Mouse (Mus musculus) heart, embryonic 14.5 days (tissue): ENCODE measurements around the gene Slc4a2. TPM values are rescaled to one million over a fixed set of nuclear protein-coding genes. Genes with fewer than 3 reads are reported as not detected.

Experiments
- ATAC-seq: fragments of 200-750 bp; cut with Nextera tagmentation; 2 replicates; pipeline ENCODE4 v1.8.0; 2017; ENCODE audit warnings: low read depth, moderate TSS enrichment; ENCODE audit not compliant: insufficient number of reproducible peaks, insufficient read depth, low FRiP score
- H3K27ac ChIP-seq, 2 experiments: fragments of 200-500 bp in 1 of 2; fragments of 300-500 bp in 1 of 2; sonication (generic) in 1 of 2; replicated peaks in 1 of 2; 2 replicates each; pipeline ENCODE4 v1.5.1; 2012 to 2014; ENCODE audit warnings: low read depth in 2 of 2, low read length in 2 of 2, control low read depth in 1 of 2, mild to moderate bottlenecking in 1 of 2, mixed read lengths in 1 of 2; ENCODE audit not compliant: control insufficient read depth in 1 of 2, insufficient read depth in 1 of 2
- H3K27me3 ChIP-seq: fragments of 300-500 bp; sonication (generic); 2 replicates; pipeline ENCODE4 v1.6.1; 2014; ENCODE audit warnings: mild to moderate bottlenecking, low read length, control low read depth; ENCODE audit not compliant: control insufficient read depth, insufficient read depth
- H3K36me3 ChIP-seq: fragments of 300-500 bp; sonication (generic); 2 replicates; pipeline ENCODE4 v1.6.1; 2014; ENCODE audit warnings: mild to moderate bottlenecking, control low read depth, low read length, mixed read lengths; ENCODE audit not compliant: control insufficient read depth, insufficient read depth
- H3K4me1 ChIP-seq, 2 experiments: fragments of 200-500 bp in 1 of 2; fragments of 300-500 bp in 1 of 2; sonication (generic) in 1 of 2; 2 replicates each; pipeline ENCODE4 v1.6.1; 2012 to 2014; ENCODE audit warnings: low read length in 2 of 2, control low read depth in 1 of 2, mixed read lengths in 1 of 2; ENCODE audit not compliant: control insufficient read depth in 2 of 2, insufficient read depth in 2 of 2
- H3K4me2 ChIP-seq: fragments of 300-500 bp; sonication (generic); 2 replicates; pipeline ENCODE4 v1.6.1; 2014; ENCODE audit warnings: mild to moderate bottlenecking, low read length
- H3K4me3 ChIP-seq, 2 experiments: fragments of 200-500 bp in 1 of 2; fragments of 300-500 bp in 1 of 2; sonication (generic) in 1 of 2; 2 replicates each; pipeline ENCODE4 v1.5.1; 2012 to 2014; ENCODE audit warnings: low read length in 2 of 2, mild to moderate bottlenecking in 2 of 2, control low read depth in 1 of 2, low read depth in 1 of 2, moderate library complexity in 1 of 2; ENCODE audit not compliant: control insufficient read depth in 1 of 2, insufficient read depth in 1 of 2
- H3K9ac ChIP-seq: fragments of 300-500 bp; sonication (generic); 2 replicates; pipeline ENCODE4 v1.6.1; 2014; ENCODE audit warnings: mild to moderate bottlenecking, low read length
- H3K9me3 ChIP-seq: fragments of 300-500 bp; sonication (generic); 2 replicates; pipeline ENCODE4 v1.6.1; 2016; ENCODE audit warnings: low read length, control low read depth; ENCODE audit not compliant: control insufficient read depth
- WGBS: fragments of 180-500 bp; shearing (Covaris S2); extraction: QIAGEN DNeasy Blood & Tissue Kit; methylation state at CpG from one replicate; pipeline ENCODE4 v1.1.7; 2014; 5-methylcytosine and 5-hydroxymethylcytosine counted together
- polyA plus RNA-seq: library from polyadenylated mRNA; unstranded; fragments of >200 nt; fragmentation: Nextera tagmentation; extraction: Ambion mirVana; gene quantifications from 2 replicates; pipeline ENCODE4 v1.2.1, GENCODE M21; 2014

Slc4a2 gene
- polyA plus RNA-seq, 1 experiment from 2014 or later, result 18.7 TPM

DNA sequence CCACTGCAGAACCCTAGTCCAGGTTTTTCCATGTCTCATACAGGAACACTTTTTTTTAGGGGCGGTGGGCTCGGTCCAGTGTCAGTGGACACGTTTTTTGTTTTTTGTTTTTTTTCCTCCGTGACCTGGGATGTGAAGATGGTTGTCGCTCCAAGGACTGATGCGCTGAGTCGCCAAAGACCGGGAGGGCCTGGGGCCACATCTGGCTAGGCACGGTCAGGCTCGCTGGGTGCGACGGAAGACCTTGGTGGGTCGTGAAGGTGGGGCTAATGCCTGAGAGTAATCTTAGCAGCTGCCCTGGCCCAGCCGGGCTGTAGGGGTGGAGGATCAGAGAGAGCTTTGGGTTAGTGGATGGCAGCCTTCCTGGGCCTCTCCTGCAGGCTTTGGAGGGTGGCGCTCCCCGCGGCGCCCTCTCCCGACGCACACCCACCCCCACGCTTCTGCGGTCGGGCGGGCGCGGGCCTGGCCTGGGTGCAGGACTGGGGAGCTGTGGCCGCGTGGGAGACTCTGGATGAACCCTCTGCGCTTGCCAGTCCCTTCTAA, 29.1 kb downstream of the Slc4a2 start:
- Histone ChIP-seq H3K9me3 (no peaks in the 10 kb centered on the region), H3K36me3 (peaks cover 2% of the 10 kb centered on the region; the same call in 1 of the 2 replicates), H3K27me3 (no peaks in the 10 kb centered on the region), H3K9ac (peak overlapping the region; percentile 96), H3K4me1 (peaks cover 20 to 39% of the 10 kb centered on the region in 2 experiments), H3K27ac (peak overlapping the region; percentile 58 to 92; a peak in 3 of 4 replicates), H3K4me2 (peak overlapping the region; percentile 95), H3K4me3 (peak overlapping the region; percentile 79 to 88)
- WGBS, result 1% methylated on average over 29 of the region's 29 CpGs
- ATAC-seq, result no peak

DNA sequence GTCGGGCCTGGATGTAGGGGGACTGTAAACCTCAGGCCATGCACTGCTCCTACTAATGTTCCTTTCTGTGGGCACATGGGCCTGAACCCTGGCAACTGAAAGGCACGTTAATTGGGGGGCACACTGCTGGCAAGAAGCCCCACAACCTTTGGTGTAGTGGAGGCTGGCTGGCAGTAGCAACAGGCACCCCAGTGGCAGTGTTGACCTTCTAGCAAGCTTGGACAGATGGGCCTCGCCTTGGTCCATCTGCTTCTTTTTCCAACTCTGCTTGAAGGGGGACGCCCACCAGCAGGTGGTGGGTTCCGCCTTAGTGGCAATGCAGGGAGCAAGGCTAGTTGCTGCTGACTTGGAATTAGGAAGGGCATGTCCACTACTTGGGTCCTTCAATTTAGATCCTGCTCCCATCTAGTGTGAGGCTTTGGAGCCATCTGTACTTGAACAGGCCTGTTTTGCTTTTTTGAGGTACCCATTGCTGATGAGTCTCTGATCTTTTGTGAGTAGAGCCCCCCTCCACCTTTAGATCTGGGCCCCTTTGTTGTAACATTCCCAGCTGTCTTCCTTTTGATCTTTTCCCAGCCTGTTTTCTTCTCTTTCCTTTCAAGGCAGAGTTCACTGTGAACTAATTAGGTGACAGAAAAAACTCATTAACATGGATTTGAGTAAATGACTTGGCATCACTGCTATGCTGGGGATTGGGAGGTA, 29.8 kb downstream of the Slc4a2 start:
- WGBS, result 27% methylated on average over 5 of the region's 5 CpGs

DNA sequence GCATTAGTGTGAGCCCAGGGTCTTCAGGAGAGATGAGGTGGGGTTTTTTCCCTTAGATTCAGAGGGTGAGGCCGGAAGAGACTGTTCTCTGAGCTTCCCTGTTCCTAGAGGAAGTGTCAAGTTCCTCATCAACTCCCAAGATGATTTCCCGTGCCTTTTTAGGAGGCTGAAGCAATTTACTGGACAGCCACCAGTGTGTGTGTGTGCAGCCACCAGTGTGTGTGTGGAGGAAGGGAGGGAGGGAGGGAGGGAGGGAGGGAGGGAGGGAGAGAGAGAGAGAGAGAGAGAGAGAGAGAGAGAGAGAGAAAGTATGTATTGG, 30.3 kb downstream of the Slc4a2 start:
- Histone ChIP-seq H3K27me3 (no peaks in the 10 kb centered on the region), H3K36me3 (peaks cover 9% of the 10 kb centered on the region), H3K9me3 (no peaks in the 10 kb centered on the region), H3K4me1 (peaks cover 17 to 36% of the 10 kb centered on the region in 2 experiments), H3K4me3 (peak overlapping the region in 1 of 2 experiments; percentile 88; a peak in 1 of 4 replicates), H3K27ac (peak overlapping the region in 1 of 2 experiments; percentile 92; a peak in 1 of 4 replicates), H3K4me2 (peak overlapping the region; percentile 95), H3K9ac (peak overlapping the region; percentile 96)
- WGBS, result 37% methylated on average over 2 of the region's 2 CpGs
- no peak for ATAC-seq

More for the DNA sequence above, 29.8 kb downstream of the Slc4a2 start:
- Histone ChIP-seq H3K36me3 (peaks cover 8% of the 10 kb centered on the region), H3K4me1 (peaks cover 17 to 36% of the 10 kb centered on the region in 2 experiments), H3K27ac (peak overlapping the region in 1 of 2 experiments; percentile 92; a peak in 1 of 4 replicates), H3K9me3 (no peaks in the 10 kb centered on the region), H3K4me3 (peak overlapping the region; percentile 79 to 88), H3K4me2 (peak overlapping the region; percentile 95), H3K9ac (peak overlapping the region; percentile 96), H3K27me3 (no peaks in the 10 kb centered on the region)
- ATAC-seq, result no peak

DNA sequence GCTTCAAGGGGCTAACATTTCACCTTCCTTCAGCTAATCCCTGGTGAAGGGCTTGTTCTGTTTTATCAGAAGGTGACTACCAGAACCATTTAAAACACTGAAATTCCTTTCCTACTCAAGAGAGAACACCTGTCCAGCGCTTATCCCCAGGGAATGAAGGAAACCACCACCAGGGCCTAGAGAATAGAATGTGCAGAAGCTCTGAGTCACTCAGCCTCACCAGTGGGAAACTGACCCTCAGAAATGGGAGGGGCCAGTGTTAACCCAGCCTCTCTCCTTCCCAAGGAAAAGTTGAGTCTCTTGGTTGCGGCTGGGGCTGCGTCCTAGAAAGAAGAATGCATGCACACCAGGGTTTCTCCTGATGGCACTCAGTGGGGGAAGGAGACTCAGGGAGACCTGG, 31.4 kb downstream of the Slc4a2 start:
- Histone ChIP-seq H3K27ac (peak overlapping the region; percentile 58 to 72), H3K36me3 (peaks cover 13% of the 10 kb centered on the region), H3K4me2 (peak overlapping the region; percentile 95; the same call in 1 of the 2 replicates), H3K9me3 (no peaks in the 10 kb centered on the region), H3K9ac (peak overlapping the region; percentile 36; the same call in 1 of the 2 replicates), H3K4me3 (no peak overlapping the region), H3K4me1 (peaks cover 17 to 36% of the 10 kb centered on the region in 2 experiments), H3K27me3 (no peaks in the 10 kb centered on the region)
- no peak for ATAC-seq
- WGBS, result 60% methylated on average over 3 of the region's 3 CpGs

DNA sequence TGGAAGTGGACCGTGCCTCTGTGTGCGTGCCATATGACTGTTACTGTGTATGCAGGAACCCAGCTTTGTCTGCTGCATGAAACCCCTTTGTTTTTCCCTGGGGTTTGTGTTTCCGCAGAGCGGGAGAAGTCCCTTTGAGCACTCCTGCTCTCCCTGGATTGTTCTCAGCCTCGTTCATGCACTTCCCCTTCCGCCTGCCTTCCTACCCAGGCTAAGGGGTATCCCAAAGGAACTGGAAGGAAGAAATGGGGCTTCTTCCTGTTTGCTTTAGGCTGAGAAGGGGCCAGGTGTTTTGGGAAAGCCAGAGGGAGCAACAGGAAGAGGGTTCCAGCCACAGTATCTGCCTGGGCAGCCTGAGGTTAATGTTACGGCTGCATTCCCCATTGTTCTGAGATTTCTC, 32.0 kb downstream of the Slc4a2 start:
- peak overlapping the region; percentile 58 to 72 for H3K27ac ChIP-seq
- H3K4me1 ChIP-seq, result peaks cover 17 to 36% of the 10 kb centered on the region in 2 experiments
- no peak overlapping the region for H3K4me3 ChIP-seq
- H3K4me2 ChIP-seq, result 0 out of 2 replicates have a peak overlapping the region, but pooled peaks have one; percentile 95
- peaks cover 13% of the 10 kb centered on the region for H3K36me3 ChIP-seq
- ATAC-seq, result no peak
- H3K9me3 ChIP-seq, result no peaks in the 10 kb centered on the region
- H3K27me3 ChIP-seq, result no peaks in the 10 kb centered on the region
- WGBS, result 58% methylated on average over 7 of the region's 7 CpGs
- peak overlapping the region; percentile 36; the same call in 1 of the 2 replicates for H3K9ac ChIP-seq

DNA sequence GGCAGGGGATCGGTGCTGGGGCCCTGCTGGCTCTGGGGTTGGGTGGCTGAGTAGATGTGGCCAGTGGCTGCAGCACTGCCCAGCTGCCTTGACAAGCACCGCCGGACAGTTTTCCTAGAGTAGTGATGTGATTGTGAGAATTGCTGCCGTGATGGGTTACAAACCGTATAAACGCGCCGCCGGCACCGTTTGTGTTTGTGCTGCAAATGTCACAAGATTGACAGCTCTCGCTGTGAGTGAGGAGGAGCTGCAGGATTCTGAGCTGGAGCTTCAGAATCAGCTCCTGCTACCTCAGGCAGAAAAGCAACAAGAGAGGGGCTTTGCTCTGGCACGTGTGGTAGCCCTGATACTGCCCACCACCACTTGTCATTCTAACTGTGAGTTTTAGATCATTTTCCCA, 43.1 kb downstream of the Slc4a2 start:
- Histone ChIP-seq H3K27ac (no peak overlapping the region), H3K9me3 (no peaks in the 10 kb centered on the region), H3K9ac (no peak overlapping the region), H3K4me1 (peaks cover 0 to 7% of the 10 kb centered on the region in 2 experiments; a peak in 1 of 4 replicates), H3K4me3 (no peak overlapping the region), H3K4me2 (no peak overlapping the region), H3K36me3 (no peaks in the 10 kb centered on the region), H3K27me3 (no peaks in the 10 kb centered on the region)
- ATAC-seq, result no peak
- 53% methylated on average over 12 of the region's 12 CpGs for WGBS

DNA sequence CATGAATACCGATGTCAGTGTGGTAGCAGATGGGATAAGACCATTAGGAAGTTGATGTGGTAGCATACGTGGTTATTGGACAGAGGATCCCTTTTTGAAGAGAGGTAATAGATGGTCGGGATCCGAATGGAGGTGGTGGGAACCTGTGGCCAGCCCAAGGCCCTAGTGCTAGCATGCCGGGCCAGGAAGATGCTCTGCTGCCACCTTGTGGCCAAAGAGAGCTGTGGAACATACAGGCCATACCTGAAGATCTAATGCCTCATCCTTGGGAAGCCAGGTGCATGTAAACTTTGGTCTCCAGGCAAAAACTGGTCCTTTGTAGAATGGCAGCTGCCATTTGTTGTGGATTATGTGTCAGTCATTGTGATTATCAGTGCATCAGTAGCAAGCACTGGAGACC, 47.0 kb downstream of the Slc4a2 start:
- H3K4me3 ChIP-seq, result no peak overlapping the region
- ATAC-seq, result peak; percentile 40; the same call in 1 of the 2 replicates
- H3K27ac ChIP-seq, result no peak overlapping the region
- H3K9me3 ChIP-seq, result no peaks in the 10 kb centered on the region
- H3K9ac ChIP-seq, result no peak overlapping the region
- WGBS, result 14% methylated on average over 5 of the region's 5 CpGs
- H3K4me2 ChIP-seq, result no peak overlapping the region
- no peaks in the 10 kb centered on the region for H3K36me3 ChIP-seq
- peaks cover 14 to 38% of the 10 kb centered on the region in 2 experiments for H3K4me1 ChIP-seq
- H3K27me3 ChIP-seq, result no peaks in the 10 kb centered on the region
